Mouse (Mus musculus) lung, postnatal 0 days (tissue): ENCODE measurements around the gene Tmem248. TPM values are rescaled to one million over a fixed set of nuclear protein-coding genes. Genes with fewer than 3 reads are reported as not detected.

Source experiments
- ATAC-seq: fragments of 200-750 bp; cut with Nextera tagmentation; 2 replicates; pipeline ENCODE4 v1.8.0; 2017; ENCODE audit warnings: moderate library complexity
- DNase-seq: peaks from one replicate; pipeline ENCODE4 v3.0.0-alpha.2; 2016; ENCODE audit warnings: low spot score
- H3K27ac ChIP-seq: fragments of 300-500 bp; sonication (generic); 2 replicates; pipeline ENCODE4 v1.5.1; 2014; ENCODE audit warnings: antibody characterized with exemption, mild to moderate bottlenecking, low read length, mixed read lengths
- H3K27me3 ChIP-seq: fragments of 300-500 bp; sonication (generic); replicated peaks from 2 replicates; pipeline ENCODE4 v1.6.1; 2014; ENCODE audit warnings: low read length, mixed read lengths; ENCODE audit not compliant: insufficient read depth
- H3K36me3 ChIP-seq: fragments of 300-500 bp; sonication (generic); 2 replicates; pipeline ENCODE4 v1.6.1; 2014; ENCODE audit warnings: low read length, mixed read lengths; ENCODE audit not compliant: insufficient read depth
- H3K4me1 ChIP-seq: fragments of 300-500 bp; sonication (generic); 2 replicates; pipeline ENCODE4 v1.6.1; 2014; ENCODE audit warnings: antibody characterized with exemption, low read depth, low read length, mixed read lengths; ENCODE audit not compliant: insufficient read depth
- H3K4me2 ChIP-seq: fragments of 300-500 bp; sonication (generic); replicated peaks from 2 replicates; pipeline ENCODE4 v1.6.1; 2014; ENCODE audit warnings: low read depth, mild to moderate bottlenecking, low read length, moderate library complexity, mixed read lengths
- H3K4me3 ChIP-seq: fragments of 300-500 bp; sonication (generic); 2 replicates; pipeline ENCODE4 v1.5.1; 2014; ENCODE audit warnings: low read depth, low read length
- H3K9ac ChIP-seq: fragments of 300-500 bp; sonication (generic); replicated peaks from 2 replicates; pipeline ENCODE4 v1.6.1; 2014; ENCODE audit warnings: low read depth, mild to moderate bottlenecking
- H3K9me3 ChIP-seq: fragments of 300-500 bp; sonication (generic); 2 replicates; pipeline ENCODE4 v1.6.1; 2016; ENCODE audit warnings: low read length, mixed read lengths
- CTCF ChIP-seq: IDR thresholded peaks from 2 replicates; pipeline ENCODE4 v1.5.1; 2016; ENCODE audit warnings: antibody characterized with exemption, mild to moderate bottlenecking
- EP300 ChIP-seq: IDR thresholded peaks from 2 replicates; pipeline ENCODE4 v1.6.1; 2016; ENCODE audit warnings: antibody characterized with exemption, mild to moderate bottlenecking, control low read depth
- whole genome bisulfite sequencing: fragments of 180-500 bp; shearing (Covaris S2); extraction: QIAGEN DNeasy Blood & Tissue Kit; methylation state at CpG from one replicate; pipeline ENCODE4 v1.1.7; 2014; 5-methylcytosine and 5-hydroxymethylcytosine counted together
- polyA plus RNA-seq: library from polyadenylated mRNA; unstranded; fragments of >200 nt; fragmentation: Nextera tagmentation; extraction: Ambion mirVana; gene quantifications from 2 replicates; pipeline ENCODE4 v1.2.1, GENCODE M21; 2015

The Tmem248 gene
- polyA plus RNA-seq, 1 experiment from 2014 or later: 46.4 TPM

DNA sequence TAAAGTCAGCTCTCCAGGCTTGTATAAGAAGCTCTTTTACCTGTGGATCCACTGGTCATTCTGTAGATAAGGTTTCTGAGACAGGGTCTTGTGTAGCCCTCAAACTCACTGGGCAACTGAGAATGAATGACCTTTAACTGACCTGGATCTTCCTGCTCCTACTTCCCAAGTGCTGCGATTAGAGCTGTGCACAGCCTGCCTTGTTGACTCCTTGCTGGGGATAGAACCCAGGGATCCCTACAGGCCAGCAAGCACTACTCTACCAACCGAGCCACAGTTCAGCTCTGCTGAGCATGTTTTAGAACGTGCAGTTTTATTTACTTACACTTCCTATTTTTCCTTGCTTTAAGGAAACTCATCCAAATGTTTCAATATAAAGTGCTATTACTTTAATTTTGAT is 19.4 kb upstream of the Tmem248 start:
- H3K27ac ChIP-seq: no peak overlapping the region
- no peaks in the 10 kb centered on the region for H3K27me3 ChIP-seq
- no peaks in the 10 kb centered on the region for H3K9me3 ChIP-seq
- H3K4me3 ChIP-seq: no peak overlapping the region
- TF ChIP-seq CTCF (no peak), EP300 (no peak)
- H3K4me2 ChIP-seq: no peak overlapping the region
- H3K4me1 ChIP-seq: 0 out of 2 replicates have a peak, but pooled peaks cover 3% of the 10 kb centered on the region
- H3K36me3 ChIP-seq: peaks cover 17% of the 10 kb centered on the region
- no peak for DNase-seq
- no peak for ATAC-seq
- WGBS: 64% methylated on average over 3 of the region's 3 CpGs
- H3K9ac ChIP-seq: no peak overlapping the region

DNA sequence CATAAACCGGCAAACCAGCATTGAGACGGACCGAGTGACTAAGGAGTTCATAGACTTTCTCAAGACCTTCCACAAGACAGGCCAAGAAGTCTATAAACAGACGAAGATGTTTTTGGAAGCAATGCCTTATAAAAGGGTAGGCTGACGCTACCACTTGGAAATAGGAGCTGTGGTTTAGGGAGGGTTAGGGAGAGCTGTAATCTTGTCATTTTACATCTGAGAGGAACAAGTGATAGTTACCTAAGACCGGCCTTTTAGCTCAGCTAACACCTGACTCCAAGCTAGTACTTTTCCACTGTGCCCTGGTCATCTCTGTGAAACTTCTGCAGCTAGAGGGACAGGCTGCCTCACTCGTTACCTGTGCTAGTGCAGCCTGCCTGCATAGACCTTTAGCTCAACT is 18.9 kb upstream of the Tmem248 start:
- H3K9me3 ChIP-seq: no peaks in the 10 kb centered on the region
- H3K27ac ChIP-seq: no peak overlapping the region
- 87% methylated on average over 7 of the region's 7 CpGs for WGBS
- TF ChIP-seq CTCF (no peak), EP300 (no peak)
- 0 out of 2 replicates have a peak, but pooled peaks cover 3% of the 10 kb centered on the region for H3K4me1 ChIP-seq
- ATAC-seq (no peak), DNase-seq (no peak)
- H3K27me3 ChIP-seq: no peaks in the 10 kb centered on the region
- H3K36me3 ChIP-seq: peaks cover 17% of the 10 kb centered on the region
- H3K9ac ChIP-seq: no peak overlapping the region
- H3K4me3 ChIP-seq: no peak overlapping the region
- H3K4me2 ChIP-seq: no peak overlapping the region

DNA sequence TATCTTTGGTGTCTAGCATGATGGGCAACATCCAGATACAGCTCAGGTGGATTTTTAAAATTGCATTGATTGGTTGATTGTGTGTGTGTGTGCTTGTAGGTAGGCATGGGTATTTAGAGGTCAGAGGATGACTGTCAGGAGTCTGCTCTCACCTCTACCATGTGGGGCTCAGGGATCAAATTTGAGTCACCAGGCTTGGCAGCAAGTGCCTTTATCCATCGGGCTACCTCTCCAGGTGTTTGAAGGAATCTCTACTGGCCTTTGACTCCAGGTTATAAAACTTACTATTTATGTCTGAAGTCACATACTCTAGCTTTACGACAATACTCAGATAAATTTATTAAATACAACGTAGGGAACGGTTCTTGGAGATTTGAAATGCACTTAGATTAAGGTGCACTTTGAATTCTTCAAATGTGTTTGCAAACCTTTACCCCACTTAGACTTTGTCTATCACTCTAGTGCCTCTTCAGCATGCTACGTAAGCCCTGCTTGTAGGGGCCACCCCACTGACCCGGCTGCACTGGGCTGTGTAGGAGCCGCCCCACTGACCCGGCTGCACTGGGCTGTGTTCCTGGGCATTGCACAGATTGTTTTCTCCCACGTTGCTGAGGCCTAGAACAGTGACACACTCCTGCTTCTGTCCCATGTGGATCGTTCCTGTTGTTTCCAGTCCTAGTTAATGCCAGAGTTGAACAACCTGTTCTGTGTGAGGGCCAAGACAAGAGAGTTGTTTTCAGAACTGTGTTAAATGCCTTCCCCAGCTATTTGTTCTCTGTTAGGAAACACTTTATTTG is 16.4 kb upstream of the Tmem248 start:
- H3K27ac ChIP-seq: peak overlapping the region; percentile 69
- H3K36me3 ChIP-seq: peaks cover 12% of the 10 kb centered on the region
- no peak overlapping the region for H3K4me3 ChIP-seq
- WGBS: 56% methylated on average over 10 of the region's 10 CpGs
- peak; percentile 95 for ATAC-seq
- TF ChIP-seq CTCF (no peak), EP300 (peak; percentile 90)
- H3K4me2 ChIP-seq: no peak overlapping the region
- H3K9ac ChIP-seq: no peak overlapping the region
- H3K9me3 ChIP-seq: no peaks in the 10 kb centered on the region
- peak; percentile 84 for DNase-seq
- no peaks in the 10 kb centered on the region for H3K27me3 ChIP-seq
- H3K4me1 ChIP-seq: no peaks in the 10 kb centered on the region

DNA sequence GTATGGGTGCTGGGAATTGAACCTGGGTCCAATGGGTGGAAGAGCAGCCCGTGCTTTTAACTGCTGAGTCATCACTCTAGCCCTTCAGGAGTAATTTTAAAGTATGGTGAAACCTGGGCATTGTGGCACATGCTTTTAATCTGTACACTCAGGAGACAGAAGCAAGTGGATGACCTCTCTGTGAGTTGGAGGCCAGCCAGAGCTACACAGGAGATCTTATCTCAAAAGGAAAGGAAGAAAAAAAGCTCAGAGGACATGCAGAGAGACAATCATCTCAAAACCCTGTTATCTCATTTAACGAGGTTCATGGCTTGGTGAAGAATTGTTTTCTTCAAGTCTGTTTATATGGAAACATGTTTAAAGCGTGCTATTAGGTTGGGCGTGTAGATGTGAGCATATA is 12.9 kb upstream of the Tmem248 start:
- Histone ChIP-seq H3K4me3 (no peak overlapping the region), H3K4me2 (no peak overlapping the region), H3K36me3 (peaks cover 10% of the 10 kb centered on the region; the same call in 1 of the 2 replicates), H3K9me3 (no peaks in the 10 kb centered on the region), H3K27me3 (no peaks in the 10 kb centered on the region), H3K27ac (peak overlapping the region; percentile 20; the same call in 1 of the 2 replicates), H3K4me1 (no peaks in the 10 kb centered on the region), H3K9ac (no peak overlapping the region)
- TF ChIP-seq CTCF (no peak), EP300 (peak; percentile 52; the same call in 1 of the 2 replicates)
- no peak for DNase-seq
- no peak for ATAC-seq
- WGBS: 49% methylated on average over 4 of the region's 4 CpGs

DNA sequence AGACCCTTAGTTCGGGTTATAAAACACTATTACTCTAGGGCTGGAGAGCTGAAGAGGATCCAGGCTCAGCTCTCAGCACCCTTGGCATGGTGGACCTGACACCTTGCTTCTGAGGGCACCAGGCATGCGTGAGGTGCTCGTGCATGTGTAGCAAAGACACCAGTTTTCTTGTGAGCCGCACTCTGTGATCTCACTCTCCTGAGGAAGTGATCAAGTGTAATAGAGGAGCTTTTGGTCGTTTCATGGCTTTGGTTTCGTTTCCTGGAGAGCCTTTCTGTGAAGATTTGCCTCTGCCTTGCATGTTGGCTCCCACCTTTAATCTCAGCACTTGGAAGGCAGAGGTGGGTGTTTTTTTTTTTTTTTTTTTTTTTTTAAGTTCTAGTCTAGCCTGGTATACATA is 12.3 kb upstream of the Tmem248 start:
- H3K36me3 ChIP-seq: peaks cover 16% of the 10 kb centered on the region; the same call in 1 of the 2 replicates
- peak overlapping the region; percentile 20; the same call in 1 of the 2 replicates for H3K27ac ChIP-seq
- TF ChIP-seq EP300 (no peak), CTCF (no peak)
- H3K4me1 ChIP-seq: no peaks in the 10 kb centered on the region
- H3K9me3 ChIP-seq: no peaks in the 10 kb centered on the region
- WGBS: 86% methylated on average over 6 of the region's 6 CpGs
- ATAC-seq (no peak), DNase-seq (no peak)
- H3K4me2 ChIP-seq: no peak overlapping the region
- H3K9ac ChIP-seq: no peak overlapping the region
- no peaks in the 10 kb centered on the region for H3K27me3 ChIP-seq
- H3K4me3 ChIP-seq: no peak overlapping the region

DNA sequence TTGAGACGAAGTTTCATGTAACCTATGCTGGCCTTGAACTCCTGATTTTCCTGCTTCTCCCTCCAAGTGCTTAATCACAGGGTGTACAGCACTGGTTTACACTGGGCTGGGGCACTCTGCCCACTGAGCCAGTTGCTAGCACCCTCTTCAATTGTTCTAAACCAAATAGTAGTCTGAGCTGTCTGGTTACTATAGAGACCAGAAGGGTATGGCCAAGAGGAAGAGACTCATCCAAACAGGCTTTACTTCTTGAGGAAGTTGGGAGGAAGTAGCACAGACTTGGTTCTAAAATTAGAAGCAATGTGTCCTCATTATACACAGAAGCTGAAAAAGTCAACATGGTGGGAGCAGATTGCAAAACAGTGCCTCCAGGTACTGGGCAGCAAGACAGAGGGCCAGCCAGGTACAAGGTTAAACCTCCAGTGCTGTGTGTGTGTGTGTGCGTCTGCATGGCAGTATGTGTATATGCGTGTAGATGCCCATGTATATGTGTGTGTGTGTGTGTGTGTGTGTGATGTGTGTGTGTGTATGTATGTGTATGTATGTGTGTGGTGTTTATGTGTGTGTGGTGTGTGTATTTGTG is 11.3 kb upstream of the Tmem248 start:
- ATAC-seq (peak; percentile 41), DNase-seq (peak; percentile 80)
- Histone ChIP-seq H3K9ac (no peak overlapping the region), H3K9me3 (no peaks in the 10 kb centered on the region), H3K36me3 (peaks cover 25% of the 10 kb centered on the region), H3K27me3 (no peaks in the 10 kb centered on the region), H3K27ac (peak overlapping the region; percentile 57), H3K4me3 (no peak overlapping the region), H3K4me1 (no peaks in the 10 kb centered on the region), H3K4me2 (no peak overlapping the region)
- TF ChIP-seq CTCF (no peak; the same call in 1 of the 2 replicates), EP300 (peak; percentile 64)
- 69% methylated on average over 3 of the region's 3 CpGs for WGBS
